Mouse (Mus musculus) liver, embryonic 13.5 days (tissue): ENCODE results near the gene Ankrd36. TPM values are rescaled to one million over a fixed set of nuclear protein-coding genes. Genes with fewer than 3 reads are reported as not detected.

Source experiments
- polyA plus RNA-seq: library from polyadenylated mRNA; unstranded; fragments of >200 nt; fragmentation: Nextera tagmentation; extraction: Ambion mirVana; gene quantifications from 2 replicates; pipeline ENCODE4 v1.2.1, GENCODE M21; 2015

The Ankrd36 gene
- polyA plus RNA-seq, 1 experiment from 2014 or later, result 1.5 TPM

Other genes with a start within 250 kb of the Ankrd36 start
- gene Znrf3, start 124.8 kb upstream of the Ankrd36 start, polyA plus RNA-seq, result 4.1 and 4.6 TPM in 2 replicates
- gene Xbp1, start 49.0 kb upstream of the Ankrd36 start, polyA plus RNA-seq, result 82.1 and 95.7 TPM in 2 replicates
- 8.6 and 11.4 TPM in 2 replicates for gene Ccdc117, start 27.5 kb upstream of the Ankrd36 start, polyA plus RNA-seq
- 122 and 135 TPM in 2 replicates for gene Mrps24, start 146.0 kb downstream of the Ankrd36 start, polyA plus RNA-seq
- 9.4 and 10.0 TPM in 2 replicates for gene Urgcp, start 192.7 kb downstream of the Ankrd36 start, polyA plus RNA-seq
- 57.5 and 64.4 TPM in 2 replicates for gene Dbnl, start 218.8 kb downstream of the Ankrd36 start, polyA plus RNA-seq
- 1.7 and 3.3 TPM in 2 replicates for gene Pgam2, start 234.0 kb downstream of the Ankrd36 start, polyA plus RNA-seq